Mouse (Mus musculus) kidney, postnatal 25 days (tissue): ENCODE measurements around the gene Eif3c.
A peak's percentile ranks its signal among the peaks of the same experiment; 100 is the strongest.

Source experiments
- DNase-seq, 2 experiments: peaks; one replicate each; pipeline ENCODE4 v3.0.0; 2021; ENCODE audit warnings: mixed read lengths in 2 of 2

The Eif3c gene

GRCm38 (mm10) chr7:126566094-126566765 is at the start of gene Eif3c:
Gene Eif3c (minus strand): TSS chr7:126566411.
- DNase-seq, result peak; percentile 90 to 93

GRCm38 (mm10) chr7:126612736-126613135 is 46.5 kb upstream of the Eif3c start:
- DNase-seq, result no peak

- DNase-seq, result no peak
Observed at GRCm38 (mm10) chr7:126607796-126608195, 41.6 kb upstream of the Eif3c start.

GRCm38 (mm10) chr7:126607064-126607463 is 40.9 kb upstream of the Eif3c start:
- DNase-seq, result peak; percentile 17 to 41

- no peak for DNase-seq
Observed at GRCm38 (mm10) chr7:126606611-126607010, 40.4 kb upstream of the Eif3c start.

- no peak for DNase-seq
Observed at GRCm38 (mm10) chr7:126602650-126603049, 36.4 kb upstream of the Eif3c start.

- no peak for DNase-seq
Observed at GRCm38 (mm10) chr7:126601896-126602295, 35.7 kb upstream of the Eif3c start.

- no peak for DNase-seq
Observed at GRCm38 (mm10) chr7:126598919-126599318, 32.7 kb upstream of the Eif3c start.

- no peak for DNase-seq
Observed at GRCm38 (mm10) chr7:126596414-126596813, 30.2 kb upstream of the Eif3c start.

- DNase-seq, result no peak
Observed at GRCm38 (mm10) chr7:126595890-126596289, 29.7 kb upstream of the Eif3c start.

GRCm38 (mm10) chr7:126594862-126595561 is 28.8 kb upstream of the Eif3c start, which contains the start of gene Il27:
Gene Il27 (minus strand): TSS chr7:126594941.
- DNase-seq, result no peak

- peak; percentile 59 to 61 for DNase-seq
Observed at GRCm38 (mm10) chr7:126587779-126588178, 21.6 kb upstream of the Eif3c start.

- DNase-seq, result peak; percentile 78 to 86
Observed at GRCm38 (mm10) chr7:126586839-126587238, 20.6 kb upstream of the Eif3c start.

GRCm38 (mm10) chr7:126585717-126586116 is 19.5 kb upstream of the Eif3c start, which contains the start of gene Cln3:
Gene Cln3 (minus strand): TSS chr7:126585817.
- no peak for DNase-seq

- peak in 1 of 2 experiments; percentile 41 for DNase-seq
Observed at GRCm38 (mm10) chr7:126584506-126584977, 18.3 kb upstream of the Eif3c start, which contains the start of gene Apobr. Gene Apobr (plus strand): TSS chr7:126584942.

- no peak for DNase-seq
Observed at GRCm38 (mm10) chr7:126583761-126584160, 17.6 kb upstream of the Eif3c start.

- DNase-seq, result peak; percentile 95 to 97
Observed at GRCm38 (mm10) chr7:126583251-126583709, 17.1 kb upstream of the Eif3c start.

- DNase-seq, result peak; percentile 39 to 76
Observed at GRCm38 (mm10) chr7:126582759-126583158, 16.5 kb upstream of the Eif3c start.

GRCm38 (mm10) chr7:126581661-126582060 is 15.4 kb upstream of the Eif3c start:
- DNase-seq, result peak in 1 of 2 experiments; percentile 32

GRCm38 (mm10) chr7:126579172-126579571 is 13.0 kb upstream of the Eif3c start:
- peak; percentile 83 to 87 for DNase-seq

GRCm38 (mm10) chr7:126576946-126577345 is 10.7 kb upstream of the Eif3c start:
- DNase-seq, result peak; percentile 73 to 86

GRCm38 (mm10) chr7:126565693-126566092 is 518 bp downstream of the Eif3c start:
- peak; percentile 16 to 58 for DNase-seq

GRCm38 (mm10) chr7:126556635-126557034 is 9.6 kb downstream of the Eif3c start:
- no peak for DNase-seq

- peak in 1 of 2 experiments; percentile 18 for DNase-seq
Observed at GRCm38 (mm10) chr7:126554796-126555195, 11.4 kb downstream of the Eif3c start.
